In genomic region chr9:21574012-21574801, GRCm38 (mm10) we compare ENCODE assay signal across 13 mouse cellular contexts.
"Had no signal": no experiment of that assay in that cellular context is flagged by ENCODE, and none has a peak within 500 bp of the region (broad histone marks: within the 10 kb centered on the region; RNA-seq: fewer than 3 reads in every experiment).

No protein-coding gene starts in this region.

- ATAC-seq: lung, postnatal 0 days had no signal

- H3K4me3 ChIP-seq: limb, embryonic 10.5 days; liver, embryonic 15.5 days; midbrain, embryonic 15.5 days; neural tube, embryonic 12.5 days had no signal

- H3K4me2 ChIP-seq: liver, embryonic 11.5 days; liver, embryonic 15.5 days; midbrain, embryonic 15.5 days; neural tube, embryonic 12.5 days had no signal

- DNase-seq: kidney, postnatal 14 days; lung, adult 2 months; lung, postnatal 36 days; right cerebral cortex, postnatal 4 days; spleen, adult 18-20 months; thymus, adult 18-20 months; thymus, postnatal 14 days had no signal

- H3K9me3 ChIP-seq: limb, embryonic 10.5 days; liver, embryonic 15.5 days; midbrain, embryonic 15.5 days; neural tube, embryonic 12.5 days had no signal

- H3K27ac ChIP-seq: limb, embryonic 10.5 days; liver, embryonic 15.5 days; midbrain, embryonic 15.5 days; neural tube, embryonic 12.5 days had no signal

- H3K27me3 ChIP-seq: liver, embryonic 15.5 days; midbrain, embryonic 15.5 days; neural tube, embryonic 12.5 days had no signal

- H3K9ac ChIP-seq: liver, embryonic 15.5 days; midbrain, embryonic 15.5 days; neural tube, embryonic 12.5 days had no signal

- H3K4me1 ChIP-seq: limb, embryonic 10.5 days; midbrain, embryonic 15.5 days; neural tube, embryonic 12.5 days had no signal
